Mouse (Mus musculus): Measurements from ENCODE around the gene Npr2. TPM values are rescaled to one million over a fixed set of nuclear protein-coding genes. Genes with fewer than 3 reads are reported as not detected.
"Not testable (repeated sequence)": the region's sequence is repeated elsewhere in the genome, so short reads cannot be mapped to it uniquely, and the experiment has no call there.

Gene Npr2
- polyA plus RNA-seq (2016; fragmentation: Nextera tagmentation; extraction: Ambion mirVana) = 25.1 and 29.7 TPM in 2 replicates

- Histone ChIP-seq H3K36me3 (no peaks in the 10 kb centered on the region), H3K9me3 (peaks cover 3% of the 10 kb centered on the region; the same call in 1 of the 2 replicates), H3K9ac (peak within 1 kb of the TSS; percentile 88), H3K4me2 (replicated peaks) (peak within 1 kb of the TSS; percentile 85), H3K4me1 (peaks cover 29% of the 10 kb centered on the region), H3K27ac (peak within 1 kb of the TSS; percentile 83), H3K4me3 (peak within 1 kb of the TSS; percentile 63), H3K27me3 (peaks cover 5% of the 10 kb centered on the region; the same call in 1 of the 2 replicates)
- under 1% methylated on average over 32 of the region's 70 CpGs for WGBS
- ATAC-seq (ENCODE audit: insufficient number of reproducible peaks, insufficient read depth, low FRiP score, low TSS enrichment) = 0 out of 2 replicates have a peak, but pooled peaks have one; percentile 26
Measured at GRCm38 (mm10) chr4:43631046-43631955, at the start of gene Npr2. Gene Npr2, plus strand, starts transcription at chr4:43631935.

GRCm38 (mm10) chr4:43582241-43582640 is 49.5 kb upstream of the Npr2 start:
- Histone ChIP-seq H3K9me3 (no peaks in the 10 kb centered on the region), H3K4me1 (peaks cover 15% of the 10 kb centered on the region), H3K27me3 (no peaks in the 10 kb centered on the region), H3K9ac (no peak overlapping the region), H3K36me3 (peaks cover 39% of the 10 kb centered on the region), H3K4me3 (no peak overlapping the region), H3K4me2 (replicated peaks) (no peak overlapping the region), H3K27ac (no peak overlapping the region)
- ATAC-seq (ENCODE audit: insufficient number of reproducible peaks, insufficient read depth, low FRiP score, low TSS enrichment) = no peak
- WGBS = 90% methylated on average over 5 of the region's 5 CpGs

GRCm38 (mm10) chr4:43583421-43583820 is 48.3 kb upstream of the Npr2 start:
- Histone ChIP-seq H3K9ac (no peak overlapping the region), H3K4me2 (replicated peaks) (no peak overlapping the region), H3K4me3 (no peak overlapping the region), H3K9me3 (no peaks in the 10 kb centered on the region), H3K27ac (no peak overlapping the region), H3K36me3 (peaks cover 39% of the 10 kb centered on the region), H3K27me3 (no peaks in the 10 kb centered on the region), H3K4me1 (peaks cover 8% of the 10 kb centered on the region)
- 83% methylated on average over 7 of the region's 7 CpGs for WGBS
- ATAC-seq (ENCODE audit: insufficient number of reproducible peaks, insufficient read depth, low FRiP score, low TSS enrichment) = no peak

GRCm38 (mm10) chr4:43584444-43585416 is 47.0 kb upstream of the Npr2 start, which contains the start of gene Msmp:
Gene Msmp, minus strand, starts transcription at chr4:43584494.
- Histone ChIP-seq H3K4me3 (no peak within 1 kb of the TSS), H3K36me3 (peaks cover 39% of the 10 kb centered on the region), H3K9me3 (no peaks in the 10 kb centered on the region), H3K27me3 (no peaks in the 10 kb centered on the region), H3K27ac (no peak within 1 kb of the TSS), H3K4me1 (peaks cover 2% of the 10 kb centered on the region; the same call in 1 of the 2 replicates), H3K9ac (no peak within 1 kb of the TSS), H3K4me2 (replicated peaks) (no peak within 1 kb of the TSS)
- no peak for ATAC-seq (ENCODE audit: insufficient number of reproducible peaks, insufficient read depth, low FRiP score, low TSS enrichment)
- 62% methylated on average over 12 of the region's 12 CpGs for WGBS

GRCm38 (mm10) chr4:43585682-43586081 is 46.1 kb upstream of the Npr2 start:
- 33% methylated on average over 10 of the region's 10 CpGs for WGBS
- no peak for ATAC-seq (ENCODE audit: insufficient number of reproducible peaks, insufficient read depth, low FRiP score, low TSS enrichment)
- Histone ChIP-seq H3K4me3 (no peak overlapping the region), H3K9ac (no peak overlapping the region), H3K36me3 (peaks cover 35% of the 10 kb centered on the region), H3K9me3 (no peaks in the 10 kb centered on the region), H3K4me1 (no peaks in the 10 kb centered on the region), H3K27me3 (no peaks in the 10 kb centered on the region), H3K4me2 (replicated peaks) (no peak overlapping the region), H3K27ac (no peak overlapping the region)

GRCm38 (mm10) chr4:43586411-43586810 is 45.3 kb upstream of the Npr2 start:
- Histone ChIP-seq H3K27me3 (no peaks in the 10 kb centered on the region), H3K36me3 (peaks cover 28% of the 10 kb centered on the region), H3K9me3 (no peaks in the 10 kb centered on the region), H3K27ac (no peak overlapping the region), H3K4me2 (replicated peaks) (no peak overlapping the region), H3K9ac (no peak overlapping the region), H3K4me3 (no peak overlapping the region), H3K4me1 (no peaks in the 10 kb centered on the region)
- 75% methylated on average over 8 of the region's 8 CpGs for WGBS
- ATAC-seq (ENCODE audit: insufficient number of reproducible peaks, insufficient read depth, low FRiP score, low TSS enrichment) = no peak

- no peaks in the 10 kb centered on the region for H3K9me3 ChIP-seq
- H3K4me1 ChIP-seq = no peaks in the 10 kb centered on the region
- no peak overlapping the region for H3K27ac ChIP-seq
- no peak overlapping the region for H3K9ac ChIP-seq
- WGBS = 39% methylated on average over 7 of the region's 7 CpGs
- H3K36me3 ChIP-seq = peaks cover 16% of the 10 kb centered on the region
- H3K4me3 ChIP-seq = no peak overlapping the region
- H3K27me3 ChIP-seq = no peaks in the 10 kb centered on the region
- ATAC-seq (ENCODE audit: insufficient number of reproducible peaks, insufficient read depth, low FRiP score, low TSS enrichment) = no peak
- H3K4me2 ChIP-seq (replicated peaks) = no peak overlapping the region
Measured at GRCm38 (mm10) chr4:43587681-43588080, 44.1 kb upstream of the Npr2 start.

GRCm38 (mm10) chr4:43591543-43591942 is 40.2 kb upstream of the Npr2 start:
- Histone ChIP-seq H3K27me3 (no peaks in the 10 kb centered on the region), H3K27ac (no peak overlapping the region), H3K4me2 (replicated peaks) (no peak overlapping the region), H3K4me3 (no peak overlapping the region), H3K4me1 (no peaks in the 10 kb centered on the region), H3K36me3 (no peaks in the 10 kb centered on the region), H3K9ac (no peak overlapping the region), H3K9me3 (no peaks in the 10 kb centered on the region)
- 84% methylated on average over 5 of the region's 5 CpGs for WGBS
- ATAC-seq (ENCODE audit: insufficient number of reproducible peaks, insufficient read depth, low FRiP score, low TSS enrichment) = no peak

- no peak overlapping the region for H3K4me2 ChIP-seq (replicated peaks)
- no peaks in the 10 kb centered on the region for H3K27me3 ChIP-seq
- H3K27ac ChIP-seq = no peak overlapping the region
- 70% methylated on average over 3 of the region's 3 CpGs for WGBS
- ATAC-seq (ENCODE audit: insufficient number of reproducible peaks, insufficient read depth, low FRiP score, low TSS enrichment) = no peak
- H3K9ac ChIP-seq = no peak overlapping the region
- no peaks in the 10 kb centered on the region for H3K36me3 ChIP-seq
- no peak overlapping the region for H3K4me3 ChIP-seq
- no peaks in the 10 kb centered on the region for H3K9me3 ChIP-seq
- H3K4me1 ChIP-seq = no peaks in the 10 kb centered on the region
Measured at GRCm38 (mm10) chr4:43591961-43592360, 39.8 kb upstream of the Npr2 start.

GRCm38 (mm10) chr4:43593453-43593852 is 38.3 kb upstream of the Npr2 start:
- H3K4me3 ChIP-seq = no peak overlapping the region
- 67% methylated on average over 3 of the region's 3 CpGs for WGBS
- no peak overlapping the region for H3K9ac ChIP-seq
- ATAC-seq (ENCODE audit: insufficient number of reproducible peaks, insufficient read depth, low FRiP score, low TSS enrichment) = no peak
- H3K9me3 ChIP-seq = no peaks in the 10 kb centered on the region
- no peaks in the 10 kb centered on the region for H3K27me3 ChIP-seq
- H3K36me3 ChIP-seq = no peaks in the 10 kb centered on the region
- H3K27ac ChIP-seq = no peak overlapping the region
- H3K4me1 ChIP-seq = no peaks in the 10 kb centered on the region
- H3K4me2 ChIP-seq (replicated peaks) = no peak overlapping the region

GRCm38 (mm10) chr4:43596597-43596996 is 35.1 kb upstream of the Npr2 start:
- 79% methylated on average over 2 of the region's 2 CpGs for WGBS
- H3K4me1 ChIP-seq; ATAC-seq (ENCODE audit: insufficient number of reproducible peaks, insufficient read depth, low FRiP score, low TSS enrichment); H3K27me3 ChIP-seq; H3K36me3 ChIP-seq; H3K27ac ChIP-seq; H3K4me3 ChIP-seq; H3K9ac ChIP-seq; H3K4me2 ChIP-seq (replicated peaks); H3K9me3 ChIP-seq: not testable (repeated sequence)
